Comparison of ENCODE assay signal across 8 mouse cellular contexts in the genomic region with DNA sequence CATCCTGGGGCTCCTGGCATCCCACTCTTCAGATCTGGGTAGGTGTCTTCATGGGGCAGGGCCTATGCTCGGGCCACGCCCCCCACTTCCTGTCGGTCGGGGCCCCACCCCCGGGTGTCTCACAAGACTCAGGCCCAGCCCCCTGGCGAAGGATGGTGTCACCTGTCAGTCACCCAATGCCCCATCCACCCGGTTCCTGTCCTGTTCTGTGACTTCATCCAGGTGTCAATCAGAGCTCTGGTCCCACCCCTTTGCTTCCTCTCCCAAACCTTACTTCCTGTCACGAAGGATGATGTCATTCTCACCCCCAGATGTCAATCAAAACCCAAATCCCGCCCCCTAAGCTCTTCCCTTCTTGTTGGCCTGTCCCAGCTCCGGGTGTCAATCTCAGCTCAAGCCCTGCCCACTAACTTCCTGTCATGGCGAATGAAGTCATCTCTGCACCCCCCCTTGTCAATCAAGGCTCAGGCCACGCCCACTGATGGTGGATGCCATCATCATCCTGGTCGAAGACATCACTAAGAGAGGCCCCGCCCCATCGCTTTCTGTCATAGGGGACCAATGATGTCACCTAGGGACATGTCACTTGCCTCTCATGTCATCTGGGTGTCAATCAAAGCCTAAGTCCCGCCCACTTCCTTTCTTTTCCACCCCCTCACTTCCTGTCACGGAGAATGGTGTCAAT. TPM values are rescaled to one million over a fixed set of nuclear protein-coding genes. Genes with fewer than 3 reads are reported as not detected.
A peak's percentile ranks its signal among the peaks of the same experiment; 100 is the strongest.
DNase-seq lines count a peak whose midpoint lies in the region; ATAC-seq and TF ChIP-seq lines count a peak whose summit lies in the region.

No protein-coding gene starts in this region.

- H3K4me3 ChIP-seq in kidney, adult 2 months (ENCODE audit: insufficient read depth, low read depth, low read length): no peak overlapping the region
- peak overlapping the region; percentile 60; the same call in 1 of the 2 replicates for H3K4me3 ChIP-seq in forebrain, embryonic 14.5 days (ENCODE audit: low read depth, low read length)
- H3K4me3 ChIP-seq in liver, embryonic 11.5 days (ENCODE audit: low read depth, low read length): peak overlapping the region; percentile 73; the same call in 1 of the 2 replicates
- H3K4me3 ChIP-seq in neural tube, embryonic 14.5 days (ENCODE audit: low read depth, low read length): no peak overlapping the region

- DNase-seq in kidney, adult 2 months: peak; percentile 11
- DNase-seq in kidney, adult 11 months: no peak
- peak; percentile 13 for DNase-seq in NIH3T3 (ENCODE audit: low read depth)
- peak; percentile 31 for DNase-seq in forebrain, embryonic 14.5 days (ENCODE audit: low spot score)
- DNase-seq in liver, embryonic 11.5 days (ENCODE audit: low spot score): peak; percentile 44
- DNase-seq in thymus, postnatal 4 days: peak; percentile 66

- no peak overlapping the region for H3K27ac ChIP-seq in kidney, adult 2 months (ENCODE audit: insufficient read depth, low read depth, low read length)
- no peak overlapping the region for H3K27ac ChIP-seq in forebrain, embryonic 14.5 days (ENCODE audit: low read depth, low read length)
- no peak overlapping the region for H3K27ac ChIP-seq in liver, embryonic 11.5 days (ENCODE audit: low read depth, low read length)
- H3K27ac ChIP-seq in neural tube, embryonic 14.5 days (ENCODE audit: low read depth, low read length): no peak overlapping the region

- no peak overlapping the region for H3K4me2 ChIP-seq in forebrain, embryonic 14.5 days (ENCODE audit: low read length)
- H3K4me2 ChIP-seq in liver, embryonic 11.5 days: peak overlapping the region; percentile 88; the same call in 1 of the 2 replicates
- peak overlapping the region; percentile 73; the same call in 1 of the 2 replicates for H3K4me2 ChIP-seq in neural tube, embryonic 14.5 days (ENCODE audit: low read depth, low read length)

- no peak for ATAC-seq in forebrain, embryonic 14.5 days
- ATAC-seq in inflammation-experienced regulatory T-cells, adult 6 months: peak; percentile 1
- ATAC-seq in liver, embryonic 11.5 days (replicated peaks; ENCODE audit: low FRiP score): no peak
- ATAC-seq in neural tube, embryonic 14.5 days (ENCODE audit: low read depth): peak; percentile 12

- no peak overlapping the region for H3K9ac ChIP-seq in forebrain, embryonic 14.5 days (ENCODE audit: low read length)
- no peak overlapping the region for H3K9ac ChIP-seq in liver, embryonic 11.5 days (ENCODE audit: low read depth, low read length)
- no peak overlapping the region for H3K9ac ChIP-seq in neural tube, embryonic 14.5 days (replicated peaks; ENCODE audit: low read depth, low read length)

- H3K9me3 ChIP-seq in forebrain, embryonic 14.5 days (replicated peaks; ENCODE audit: control insufficient read depth, low read length): peaks cover 30% of the 10 kb centered on the region
- peaks cover 46% of the 10 kb centered on the region for H3K9me3 ChIP-seq in liver, embryonic 11.5 days (ENCODE audit: control insufficient read depth, low read length)
- H3K9me3 ChIP-seq in neural tube, embryonic 14.5 days (ENCODE audit: control insufficient read depth, low read length): peaks cover 12% of the 10 kb centered on the region

- no peaks in the 10 kb centered on the region for H3K27me3 ChIP-seq in kidney, adult 2 months (replicated peaks; ENCODE audit: control insufficient read depth, insufficient read depth, low read length)
- no peaks in the 10 kb centered on the region for H3K27me3 ChIP-seq in forebrain, embryonic 14.5 days (replicated peaks; ENCODE audit: control insufficient read depth, insufficient read depth, low read length)
- H3K27me3 ChIP-seq in liver, embryonic 11.5 days (replicated peaks; ENCODE audit: control insufficient read depth, insufficient read depth, low read length): no peaks in the 10 kb centered on the region
- no peaks in the 10 kb centered on the region for H3K27me3 ChIP-seq in neural tube, embryonic 14.5 days (ENCODE audit: control insufficient read depth, insufficient read depth, low read length)

- WGBS in kidney, adult 2 months: 84% methylated on average over 17 of the region's 17 CpGs
- WGBS in forebrain, embryonic 14.5 days: 84% methylated on average over 17 of the region's 17 CpGs
- WGBS in liver, embryonic 11.5 days: 79% methylated on average over 16 of the region's 17 CpGs
- 86% methylated on average over 15 of the region's 17 CpGs for WGBS in neural tube, embryonic 14.5 days

- H3K36me3 ChIP-seq in kidney, adult 2 months (ENCODE audit: control insufficient read depth, insufficient read depth, low read length): no peaks in the 10 kb centered on the region
- no peaks in the 10 kb centered on the region for H3K36me3 ChIP-seq in forebrain, embryonic 14.5 days (ENCODE audit: control insufficient read depth, insufficient read depth, low read length)
- peaks cover 4% of the 10 kb centered on the region for H3K36me3 ChIP-seq in liver, embryonic 11.5 days (ENCODE audit: control insufficient read depth, insufficient read depth, low read length)
- no peaks in the 10 kb centered on the region for H3K36me3 ChIP-seq in neural tube, embryonic 14.5 days (ENCODE audit: control insufficient read depth, insufficient read depth, low read length)

- no peak for TF ChIP-seq CTCF in kidney, adult 2 months (conservative IDR thresholded peaks at IDR 0.05; ENCODE audit: insufficient read depth, insufficient read length, low read depth, low read length)

- TF ChIP-seq POLR2A in kidney, adult 2 months (IDR thresholded peaks at IDR 0.05; ENCODE audit: low read depth, low read length): no peak

- no peaks in the 10 kb centered on the region for H3K4me1 ChIP-seq in kidney, adult 2 months (ENCODE audit: control insufficient read depth, insufficient read depth, low read length)
- H3K4me1 ChIP-seq in forebrain, embryonic 14.5 days (ENCODE audit: control insufficient read depth, insufficient read depth, low read length): no peaks in the 10 kb centered on the region
- H3K4me1 ChIP-seq in liver, embryonic 11.5 days (replicated peaks; ENCODE audit: control insufficient read depth, insufficient read depth, low read length): no peaks in the 10 kb centered on the region
- H3K4me1 ChIP-seq in neural tube, embryonic 14.5 days (ENCODE audit: control insufficient read depth, insufficient read depth, low read length): no peaks in the 10 kb centered on the region

RNA-seq across cellular contexts. Expression of a gene that starts 1.2 kb away (rescaled TPM):
- 10.9 and 12.0 TPM in 2 replicates for polyA plus RNA-seq in kidney, adult 2 months (2012; rRNA removed)
- polyA plus RNA-seq in forebrain, embryonic 14.5 days (2014; fragmentation: Nextera tagmentation; extraction: Ambion mirVana): 1.5 and 1.9 TPM in 2 replicates
- polyA plus RNA-seq in inflammation-experienced regulatory T-cells, adult 6 months (2017; shearing (Covaris generic)): 1 to 10 TPM; 3.6 to 10.0 (median 4.1) TPM
- polyA plus RNA-seq in liver, embryonic 11.5 days (2014; fragmentation: Nextera tagmentation; extraction: Ambion mirVana): 2.8 and 3.3 TPM in 2 replicates
- 1.9 and 2.4 TPM in 2 replicates for polyA plus RNA-seq in neural tube, embryonic 14.5 days (2014; fragmentation: Nextera tagmentation; extraction: Ambion mirVana)

RNA-seq across cellular contexts. Expression of a gene that starts 24.7 kb away (rescaled TPM):
- not detected in 2 replicates for polyA plus RNA-seq in kidney, adult 2 months (2012; rRNA removed)
- polyA plus RNA-seq in forebrain, embryonic 14.5 days (2014; fragmentation: Nextera tagmentation; extraction: Ambion mirVana): not detected in 2 replicates
- polyA plus RNA-seq in inflammation-experienced regulatory T-cells, adult 6 months (2017; shearing (Covaris generic)): under 1 TPM in 1 of 3 experiments, not detected in 2; 0.13 TPM
- polyA plus RNA-seq in liver, embryonic 11.5 days (2014; fragmentation: Nextera tagmentation; extraction: Ambion mirVana): not detected in 2 replicates
- polyA plus RNA-seq in neural tube, embryonic 14.5 days (2014; fragmentation: Nextera tagmentation; extraction: Ambion mirVana): 0.09 TPM in 1 of 2 replicates, not detected in the other

RNA-seq across cellular contexts. Expression of a gene that starts 53.8 kb away (rescaled TPM):
- polyA plus RNA-seq in kidney, adult 2 months (2012; rRNA removed): not detected in 2 replicates
- not detected in 2 replicates for polyA plus RNA-seq in forebrain, embryonic 14.5 days (2014; fragmentation: Nextera tagmentation; extraction: Ambion mirVana)
- not detected for polyA plus RNA-seq in inflammation-experienced regulatory T-cells, adult 6 months (2017; shearing (Covaris generic))
- not detected in 2 replicates for polyA plus RNA-seq in liver, embryonic 11.5 days (2014; fragmentation: Nextera tagmentation; extraction: Ambion mirVana)
- polyA plus RNA-seq in neural tube, embryonic 14.5 days (2014; fragmentation: Nextera tagmentation; extraction: Ambion mirVana): not detected in 2 replicates

Comparison
In these comparisons a context has a peak if more than half of its experiments do, and no peak if none do; other contexts are left out.
1. H3K4me3 ChIP-seq: peak in forebrain, embryonic 14.5 days (single experiment) and liver, embryonic 11.5 days (single experiment); none in kidney, adult 2 months (single experiment) and neural tube, embryonic 14.5 days (single experiment).
2. ATAC-seq: peak in inflammation-experienced regulatory T-cells, adult 6 months (single experiment) and neural tube, embryonic 14.5 days (single experiment); none in forebrain, embryonic 14.5 days (single experiment) and liver, embryonic 11.5 days (single experiment).